Mouse (Mus musculus) liver, postnatal 0 days (tissue): ENCODE data around the gene Ccl3. TPM values are rescaled to one million over a fixed set of nuclear protein-coding genes. Genes with fewer than 3 reads are reported as not detected.

ENCODE experiments used
- ATAC-seq: fragments of 200-750 bp; cut with Nextera tagmentation; 2 replicates; pipeline ENCODE4 v1.8.0; 2017; ENCODE audit warnings: mild to moderate bottlenecking, moderate library complexity
- DNase-seq: peaks from one replicate; pipeline ENCODE4 v3.0.0-alpha.2; 2016
- H3K27ac ChIP-seq: fragments of 300-500 bp; sonication (generic); 2 replicates; pipeline ENCODE4 v1.5.1; 2014; ENCODE audit warnings: antibody characterized with exemption, moderate library complexity, mild to moderate bottlenecking, low read depth
- H3K27me3 ChIP-seq: fragments of 300-500 bp; sonication (generic); 2 replicates; pipeline ENCODE4 v1.6.1; 2014; ENCODE audit warnings: low read length, control low read depth, mixed read lengths; ENCODE audit not compliant: insufficient read depth
- H3K36me3 ChIP-seq: fragments of 300-500 bp; sonication (generic); replicated peaks from 2 replicates; pipeline ENCODE4 v1.6.1; 2014; ENCODE audit warnings: mild to moderate bottlenecking, control low read depth, low read length, moderate library complexity, mixed read lengths; ENCODE audit not compliant: insufficient read depth
- H3K4me1 ChIP-seq: fragments of 300-500 bp; sonication (generic); 2 replicates; pipeline ENCODE4 v1.6.1; 2014; ENCODE audit warnings: antibody characterized with exemption, mild to moderate bottlenecking, control low read depth; ENCODE audit not compliant: insufficient read depth
- H3K4me2 ChIP-seq: fragments of 300-500 bp; sonication (generic); 2 replicates; pipeline ENCODE4 v1.6.1; 2014; ENCODE audit warnings: low read depth, mild to moderate bottlenecking, low read length, moderate library complexity, mixed read lengths
- H3K4me3 ChIP-seq: fragments of 300-500 bp; sonication (generic); 2 replicates; pipeline ENCODE4 v1.5.1; 2014; ENCODE audit warnings: low read depth, low read length
- H3K9ac ChIP-seq: fragments of 300-500 bp; sonication (generic); replicated peaks from 2 replicates; pipeline ENCODE4 v1.6.1; 2014; ENCODE audit warnings: mild to moderate bottlenecking, moderate library complexity
- H3K9me3 ChIP-seq: fragments of 300-500 bp; sonication (generic); 2 replicates; pipeline ENCODE4 v1.6.1; 2016; ENCODE audit warnings: mild to moderate bottlenecking, control low read depth, low read length, mixed read lengths
- CTCF ChIP-seq: sonication (generic); IDR thresholded peaks from 2 replicates; pipeline ENCODE4 v1.5.1; 2016; ENCODE audit warnings: antibody characterized with exemption, low read depth
- EP300 ChIP-seq: IDR thresholded peaks from 2 replicates; pipeline ENCODE4 v1.6.1; 2016; ENCODE audit warnings: antibody characterized with exemption, low read depth, mild to moderate bottlenecking
- WGBS: fragments of 180-500 bp; shearing (Covaris S2); extraction: QIAGEN DNeasy Blood & Tissue Kit; methylation state at CpG from one replicate; pipeline ENCODE4 v1.1.7; 2014; ENCODE audit not compliant: insufficient replicate concordance; 5-methylcytosine and 5-hydroxymethylcytosine counted together
- polyA plus RNA-seq: library from polyadenylated mRNA; unstranded; fragments of >200 nt; fragmentation: Nextera tagmentation; extraction: Ambion mirVana; gene quantifications from 2 replicates; pipeline ENCODE4 v1.2.1, GENCODE M21; 2015

Ccl3 gene
- polyA plus RNA-seq, 1 experiment from 2014 or later, result 1.3 TPM

DNA sequence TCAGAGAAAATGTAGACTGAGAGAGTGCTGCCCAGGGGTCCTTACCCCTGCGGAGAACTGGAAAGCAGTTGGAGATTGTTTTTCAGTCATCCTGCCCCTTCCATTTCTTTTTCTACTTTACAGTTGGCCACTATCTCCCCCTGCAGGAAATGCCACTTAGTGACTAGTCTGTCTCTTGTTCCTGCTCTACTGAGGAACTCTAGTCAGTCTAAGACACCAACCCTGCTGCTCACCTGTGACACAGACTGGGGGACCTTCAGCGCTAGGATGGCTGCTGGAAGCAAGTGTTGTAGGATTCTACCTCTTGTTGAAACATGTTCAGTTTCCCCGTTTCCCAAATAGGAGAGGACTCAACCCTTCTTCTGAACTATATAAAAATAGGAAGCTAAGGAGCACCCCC lies 9.6 kb downstream of the Ccl3 start:
- peak; percentile 23 for DNase-seq

GRCm38 (mm10) chr11:83638934-83639333 lies 10.2 kb downstream of the Ccl3 start:
- H3K27me3 ChIP-seq, result no peaks in the 10 kb centered on the region
- no peak overlapping the region for H3K4me3 ChIP-seq
- WGBS, result 48% methylated on average over 2 of the region's 2 CpGs
- peaks cover 3% of the 10 kb centered on the region; the same call in 1 of the 2 replicates for H3K4me1 ChIP-seq
- H3K9me3 ChIP-seq, result no peaks in the 10 kb centered on the region
- no peak overlapping the region for H3K9ac ChIP-seq
- peak overlapping the region; percentile 70 for H3K27ac ChIP-seq
- TF ChIP-seq EP300, result no peak
- no peak for TF ChIP-seq CTCF
- DNase-seq, result no peak
- no peak overlapping the region for H3K4me2 ChIP-seq
- H3K36me3 ChIP-seq, result no peaks in the 10 kb centered on the region
- ATAC-seq, result no peak

More for the DNA sequence above, 9.6 kb downstream of the Ccl3 start:
- Histone ChIP-seq H3K27ac (peak overlapping the region; percentile 70), H3K4me3 (no peak overlapping the region), H3K9ac (no peak overlapping the region), H3K9me3 (no peaks in the 10 kb centered on the region), H3K36me3 (no peaks in the 10 kb centered on the region), H3K4me1 (peaks cover 3% of the 10 kb centered on the region; the same call in 1 of the 2 replicates), H3K4me2 (no peak overlapping the region), H3K27me3 (no peaks in the 10 kb centered on the region)
- WGBS, result 35% methylated on average over 3 of the region's 3 CpGs
- no peak for TF ChIP-seq EP300
- TF ChIP-seq CTCF, result peak; percentile 64
- ATAC-seq, result peak; percentile 51; the same call in 1 of the 2 replicates

DNA sequence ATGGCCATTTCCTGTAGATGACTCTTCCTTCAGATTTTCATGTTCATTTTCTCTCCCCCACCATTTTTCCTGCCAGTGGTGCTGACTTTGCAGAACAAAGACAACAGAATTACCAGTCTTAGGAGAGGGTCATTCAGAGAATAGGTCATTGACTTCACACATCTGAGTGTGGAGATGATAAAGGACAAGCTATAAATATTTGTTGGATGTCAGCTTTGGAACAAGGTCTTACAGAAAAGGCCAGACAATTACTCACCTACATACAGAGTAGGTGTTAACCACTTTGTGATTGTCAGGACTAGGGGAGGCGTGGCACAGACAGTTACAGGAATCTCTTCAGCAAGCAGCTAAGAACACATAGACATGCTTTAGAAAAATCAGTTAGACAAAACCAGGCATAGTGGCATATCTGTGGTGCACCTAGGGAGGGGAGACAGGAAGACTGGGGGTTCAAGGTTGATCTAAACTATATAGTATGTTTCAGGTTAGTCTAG lies 12.4 kb downstream of the Ccl3 start:
- DNase-seq (no peak), ATAC-seq (no peak)
- TF ChIP-seq EP300, result no peak
- no peak for TF ChIP-seq CTCF
- Histone ChIP-seq H3K4me1 (peaks cover 3% of the 10 kb centered on the region; the same call in 1 of the 2 replicates), H3K4me3 (no peak overlapping the region), H3K27ac (no peak overlapping the region), H3K9me3 (no peaks in the 10 kb centered on the region), H3K9ac (no peak overlapping the region), H3K36me3 (no peaks in the 10 kb centered on the region), H3K27me3 (no peaks in the 10 kb centered on the region), H3K4me2 (no peak overlapping the region)
- 55% methylated on average over 1 of the region's 1 CpGs for WGBS

GRCm38 (mm10) chr11:83634898-83635297 lies 14.3 kb downstream of the Ccl3 start:
- DNase-seq (no peak), ATAC-seq (no peak)
- Histone ChIP-seq H3K4me2 (no peak overlapping the region), H3K9me3 (no peaks in the 10 kb centered on the region), H3K27me3 (no peaks in the 10 kb centered on the region), H3K27ac (no peak overlapping the region), H3K4me1 (peaks cover 3% of the 10 kb centered on the region; the same call in 1 of the 2 replicates), H3K36me3 (no peaks in the 10 kb centered on the region), H3K4me3 (no peak overlapping the region), H3K9ac (no peak overlapping the region)
- TF ChIP-seq EP300 (no peak), CTCF (peak; percentile 33)
- WGBS, result 84% methylated on average over 2 of the region's 2 CpGs

- 64% methylated on average over 4 of the region's 4 CpGs for WGBS
- Histone ChIP-seq H3K27me3 (no peaks in the 10 kb centered on the region), H3K4me2 (no peak overlapping the region), H3K9me3 (no peaks in the 10 kb centered on the region), H3K27ac (no peak overlapping the region), H3K9ac (no peak overlapping the region), H3K4me3 (no peak overlapping the region), H3K4me1 (peaks cover 3% of the 10 kb centered on the region; the same call in 1 of the 2 replicates), H3K36me3 (no peaks in the 10 kb centered on the region)
- TF ChIP-seq EP300 (no peak), CTCF (no peak)
- DNase-seq, result no peak
- ATAC-seq, result no peak
Observed at GRCm38 (mm10) chr11:83634425-83634824, 14.7 kb downstream of the Ccl3 start.

- H3K9me3 ChIP-seq, result no peaks in the 10 kb centered on the region
- ATAC-seq, result peak; percentile 43; the same call in 1 of the 2 replicates
- H3K4me3 ChIP-seq, result no peak overlapping the region
- no peaks in the 10 kb centered on the region for H3K4me1 ChIP-seq
- TF ChIP-seq EP300 (no peak), CTCF (peak; percentile 71)
- H3K36me3 ChIP-seq, result no peaks in the 10 kb centered on the region
- H3K27me3 ChIP-seq, result no peaks in the 10 kb centered on the region
- no peak overlapping the region for H3K9ac ChIP-seq
- 38% methylated on average over 4 of the region's 4 CpGs for WGBS
- peak; percentile 31 for DNase-seq
- H3K4me2 ChIP-seq, result no peak overlapping the region
- H3K27ac ChIP-seq, result no peak overlapping the region
Observed at GRCm38 (mm10) chr11:83632744-83633143, 16.4 kb downstream of the Ccl3 start.

GRCm38 (mm10) chr11:83631065-83631464 lies 18.1 kb downstream of the Ccl3 start:
- no peak overlapping the region for H3K9ac ChIP-seq
- H3K36me3 ChIP-seq, result no peaks in the 10 kb centered on the region
- WGBS, result 52% methylated on average over 2 of the region's 2 CpGs
- H3K27me3 ChIP-seq, result no peaks in the 10 kb centered on the region
- H3K4me2 ChIP-seq, result no peak overlapping the region
- H3K27ac ChIP-seq, result no peak overlapping the region
- TF ChIP-seq CTCF (no peak), EP300 (peak; percentile 45; the same call in 1 of the 2 replicates)
- DNase-seq (no peak), ATAC-seq (peak; percentile 33; the same call in 1 of the 2 replicates)
- no peaks in the 10 kb centered on the region for H3K4me1 ChIP-seq
- H3K4me3 ChIP-seq, result no peak overlapping the region
- no peaks in the 10 kb centered on the region for H3K9me3 ChIP-seq
